Mouse (Mus musculus): ENCODE measurements at regions not wholly inside any gene's neighbourhood (a gene's known extent, or its start where the extent isn't known, plus 50 kb on each side); places are given as distances from the start of the nearest gene placed in this dataset.

GRCm38 (mm10) chr10:24380478-24381273, 157.4 kb downstream of the Moxd1 start:
- no peak for TF ChIP-seq MYOD1 (IDR thresholded peaks at IDR 0.05; ENCODE audit: control insufficient read depth, insufficient read length, low read depth)
- TF ChIP-seq MAX (IDR thresholded peaks at IDR 0.05): no peak
- no peak for TF ChIP-seq CTCF (IDR thresholded peaks at IDR 0.05; ENCODE audit: control insufficient read depth, insufficient read depth, insufficient read length)
